Mouse (Mus musculus): ENCODE results near the gene Fryl. TPM values are rescaled to one million over a fixed set of nuclear protein-coding genes. Genes with fewer than 3 reads are reported as not detected.

Fryl gene
- polyA plus RNA-seq, 1 experiment, result 157 TPM

GRCm38 (mm10) chr5:73211961-73212360 lies 44.5 kb downstream of the Fryl start:
- 94% methylated on average over 15 of the region's 15 CpGs for WGBS
- H3K27ac ChIP-seq (ENCODE audit: control insufficient read depth, insufficient read depth, low read depth, low read length, poor library complexity), result no peak overlapping the region
- H3K4me3 ChIP-seq (replicated peaks; ENCODE audit: control insufficient read depth, low read depth, low read length), result no peak overlapping the region
- H3K4me1 ChIP-seq (ENCODE audit: control insufficient read depth, insufficient read depth, low read length), result peaks cover 4% of the 10 kb centered on the region
- TF ChIP-seq POLR2A (IDR thresholded peaks at IDR 0.05; ENCODE audit: borderline replicate concordance, control insufficient read depth, low read depth, low read length) (no peak), CTCF (IDR thresholded peaks at IDR 0.05; ENCODE audit: control insufficient read depth, insufficient read depth, low read length) (no peak)

DNA sequence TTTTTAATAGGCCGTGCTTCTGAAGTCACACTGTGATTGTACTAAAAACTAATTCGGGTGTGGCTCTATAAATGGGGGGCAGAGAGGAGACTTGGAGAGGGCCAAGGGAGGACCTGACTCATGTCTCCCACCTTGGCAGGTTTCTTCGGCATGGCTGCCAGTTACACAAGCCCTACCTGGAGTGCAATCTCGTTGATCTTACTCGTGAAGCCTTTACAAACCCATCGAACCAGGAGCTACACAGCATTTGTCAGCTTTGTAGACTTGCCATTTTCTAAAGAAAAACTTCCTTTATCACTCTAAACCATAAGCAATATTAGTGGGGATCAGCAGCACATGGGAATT lies 45.5 kb downstream of the Fryl start:
- Histone ChIP-seq H3K4me3 (replicated peaks; ENCODE audit: control insufficient read depth, low read depth, low read length) (no peak overlapping the region), H3K4me1 (ENCODE audit: control insufficient read depth, insufficient read depth, low read length) (peaks cover 5% of the 10 kb centered on the region), H3K27ac (ENCODE audit: control insufficient read depth, insufficient read depth, low read depth, low read length, poor library complexity) (peak overlapping the region; percentile 4; the same call in 1 of the 2 replicates)
- TF ChIP-seq POLR2A (IDR thresholded peaks at IDR 0.05; ENCODE audit: borderline replicate concordance, control insufficient read depth, low read depth, low read length) (no peak), CTCF (IDR thresholded peaks at IDR 0.05; ENCODE audit: control insufficient read depth, insufficient read depth, low read length) (no peak)
- 88% methylated on average over 6 of the region's 6 CpGs for WGBS

DNA sequence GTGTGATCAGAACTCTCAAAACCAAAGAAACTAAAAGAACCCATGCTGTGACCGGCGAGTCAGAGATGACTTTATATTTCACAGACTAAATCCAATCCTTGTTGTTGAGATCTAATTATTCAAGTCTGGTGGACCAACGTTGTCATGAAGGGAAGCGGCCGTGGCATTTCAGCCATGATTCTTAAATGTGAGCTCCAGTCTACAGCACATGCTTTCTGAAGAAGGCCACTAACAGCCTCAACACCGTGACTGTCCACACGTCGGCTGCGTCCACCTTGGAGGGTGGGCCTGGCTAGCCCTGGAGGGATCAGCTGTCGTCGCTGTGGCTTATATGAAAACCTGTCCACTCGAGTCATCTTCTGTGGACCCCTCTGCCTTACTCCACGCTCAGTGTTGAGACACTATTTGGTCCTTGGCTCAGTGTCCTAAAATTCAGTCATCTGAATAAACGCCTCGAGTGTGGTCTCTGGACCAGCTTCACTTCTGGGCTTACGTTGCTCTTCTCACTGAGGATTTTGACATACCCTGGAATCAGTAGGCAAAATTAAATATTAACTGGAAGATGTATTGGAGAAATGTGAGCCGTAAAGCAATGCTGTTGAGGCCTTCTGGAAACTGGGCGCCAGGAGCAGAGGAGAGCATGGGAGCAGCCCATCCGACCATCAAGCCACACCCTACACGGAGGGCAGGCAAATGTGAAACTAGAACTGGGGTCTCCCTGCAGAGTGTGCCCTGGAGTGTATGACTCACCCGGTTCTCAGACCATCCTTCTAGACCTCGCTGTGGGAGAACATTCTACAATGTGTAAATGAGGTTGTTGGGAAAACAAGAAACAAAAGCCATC lies 46.1 kb downstream of the Fryl start:
- 85% methylated on average over 22 of the region's 22 CpGs for WGBS

GRCm38 (mm10) chr5:73209201-73210096 lies 47.0 kb downstream of the Fryl start:
- H3K4me1 ChIP-seq (ENCODE audit: control insufficient read depth, insufficient read depth, low read length), result peaks cover 6% of the 10 kb centered on the region
- TF ChIP-seq POLR2A (IDR thresholded peaks at IDR 0.05; ENCODE audit: borderline replicate concordance, control insufficient read depth, low read depth, low read length) (no peak), CTCF (IDR thresholded peaks at IDR 0.05; ENCODE audit: control insufficient read depth, insufficient read depth, low read length) (no peak; the same call in 1 of the 2 replicates)
- no peak overlapping the region for H3K4me3 ChIP-seq (replicated peaks; ENCODE audit: control insufficient read depth, low read depth, low read length)
- H3K27ac ChIP-seq (ENCODE audit: control insufficient read depth, insufficient read depth, low read depth, low read length, poor library complexity), result peak overlapping the region; percentile 35; the same call in 1 of the 2 replicates
- WGBS, result 56% methylated on average over 20 of the region's 20 CpGs

More for the DNA sequence above, 46.1 kb downstream of the Fryl start:
- peak overlapping the region; percentile 43 for H3K27ac ChIP-seq (ENCODE audit: control insufficient read depth, insufficient read depth, low read depth, low read length, poor library complexity)
- no peak overlapping the region for H3K4me3 ChIP-seq (replicated peaks; ENCODE audit: control insufficient read depth, low read depth, low read length)
- H3K4me1 ChIP-seq (ENCODE audit: control insufficient read depth, insufficient read depth, low read length), result peaks cover 6% of the 10 kb centered on the region
- TF ChIP-seq CTCF (IDR thresholded peaks at IDR 0.05; ENCODE audit: control insufficient read depth, insufficient read depth, low read length) (no peak), POLR2A (IDR thresholded peaks at IDR 0.05; ENCODE audit: borderline replicate concordance, control insufficient read depth, low read depth, low read length) (no peak)

- Histone ChIP-seq H3K4me1 (ENCODE audit: control insufficient read depth, insufficient read depth, low read length) (peaks cover 6% of the 10 kb centered on the region), H3K27ac (ENCODE audit: control insufficient read depth, insufficient read depth, low read depth, low read length, poor library complexity) (peak overlapping the region; percentile 66), H3K4me3 (replicated peaks; ENCODE audit: control insufficient read depth, low read depth, low read length) (no peak overlapping the region)
- 81% methylated on average over 6 of the region's 6 CpGs for WGBS
- TF ChIP-seq POLR2A (IDR thresholded peaks at IDR 0.05; ENCODE audit: borderline replicate concordance, control insufficient read depth, low read depth, low read length), result no peak
- TF ChIP-seq CTCF (IDR thresholded peaks at IDR 0.05; ENCODE audit: control insufficient read depth, insufficient read depth, low read length), result no peak
Observed at GRCm38 (mm10) chr5:73208645-73209044, 47.8 kb downstream of the Fryl start.

DNA sequence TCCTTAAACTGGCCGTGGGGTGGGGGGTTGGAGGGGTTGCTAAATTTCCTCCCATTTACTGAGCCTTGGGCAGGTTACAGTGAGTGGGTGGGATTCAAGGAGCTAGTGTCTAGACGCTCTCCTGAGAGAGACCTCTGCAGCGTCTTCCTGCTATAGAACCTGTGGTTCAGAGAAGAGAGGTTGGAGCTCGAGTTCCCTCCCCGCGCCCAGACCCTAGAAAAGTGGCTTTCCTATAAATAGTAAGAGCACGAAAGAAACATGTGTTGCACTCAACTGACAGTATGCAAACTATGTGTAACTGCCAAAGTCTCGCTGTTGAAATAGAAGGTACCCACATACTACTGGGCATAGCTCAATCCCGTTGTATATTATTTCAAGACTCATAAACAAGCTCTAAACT lies 49.7 kb downstream of the Fryl start:
- Histone ChIP-seq H3K4me3 (replicated peaks; ENCODE audit: control insufficient read depth, low read depth, low read length) (no peak overlapping the region), H3K27ac (ENCODE audit: control insufficient read depth, insufficient read depth, low read depth, low read length, poor library complexity) (peak overlapping the region; percentile 60; the same call in 1 of the 2 replicates), H3K4me1 (ENCODE audit: control insufficient read depth, insufficient read depth, low read length) (peaks cover 9% of the 10 kb centered on the region)
- TF ChIP-seq POLR2A (IDR thresholded peaks at IDR 0.05; ENCODE audit: borderline replicate concordance, control insufficient read depth, low read depth, low read length) (no peak), CTCF (IDR thresholded peaks at IDR 0.05; ENCODE audit: control insufficient read depth, insufficient read depth, low read length) (no peak)
- 13% methylated on average over 9 of the region's 9 CpGs for WGBS

- H3K27ac ChIP-seq (ENCODE audit: control insufficient read depth, insufficient read depth, low read depth, low read length, poor library complexity), result peak overlapping the region; percentile 21; the same call in 1 of the 2 replicates
- H3K4me1 ChIP-seq (ENCODE audit: control insufficient read depth, insufficient read depth, low read length), result peaks cover 10% of the 10 kb centered on the region
- no peak overlapping the region for H3K4me3 ChIP-seq (replicated peaks; ENCODE audit: control insufficient read depth, low read depth, low read length)
- WGBS, result 47% methylated on average over 8 of the region's 8 CpGs
- TF ChIP-seq CTCF (IDR thresholded peaks at IDR 0.05; ENCODE audit: control insufficient read depth, insufficient read depth, low read length) (no peak), POLR2A (IDR thresholded peaks at IDR 0.05; ENCODE audit: borderline replicate concordance, control insufficient read depth, low read depth, low read length) (no peak)
Observed at GRCm38 (mm10) chr5:73205996-73206629, 50.3 kb downstream of the Fryl start.

Data from bone marrow, adult 2 months (tissue).